Mouse (Mus musculus) cerebellum, adult (tissue): Measurements from ENCODE around the gene Vwa5b1.

Experiments
- ATAC-seq: cut with Nextera tagmentation; 2 replicates; pipeline ENCODE4 v1.9.2; 2017; ENCODE audit warnings: mild to moderate bottlenecking, moderate library complexity, mixed read lengths; ENCODE audit not compliant: insufficient number of reproducible peaks, low FRiP score, low TSS enrichment

Gene Vwa5b1

GRCm38 (mm10) chr4:138635428-138636145, at the start of gene Vwa5b1:
Vwa5b1 (minus strand) TSS chr4:138635884.
- ATAC-seq: no peak

- no peak for ATAC-seq
These were observed 47.1 kb upstream of the Vwa5b1 start for GRCm38 (mm10) chr4:138682760-138683159.

- ATAC-seq: no peak
These were observed 44.4 kb upstream of the Vwa5b1 start for GRCm38 (mm10) chr4:138680124-138680523.

GRCm38 (mm10) chr4:138677579-138677978, 41.9 kb upstream of the Vwa5b1 start:
- no peak for ATAC-seq

- ATAC-seq: no peak
These were observed 40.8 kb upstream of the Vwa5b1 start for GRCm38 (mm10) chr4:138676480-138676879.

- no peak for ATAC-seq
These were observed 36.5 kb upstream of the Vwa5b1 start for GRCm38 (mm10) chr4:138672160-138672559.

- ATAC-seq: no peak
These were observed 34.6 kb upstream of the Vwa5b1 start for GRCm38 (mm10) chr4:138670093-138670889.

- ATAC-seq: no peak
These were observed 30.8 kb upstream of the Vwa5b1 start for GRCm38 (mm10) chr4:138666521-138666920.

- no peak for ATAC-seq
These were observed 24.4 kb upstream of the Vwa5b1 start for GRCm38 (mm10) chr4:138659936-138660602.

GRCm38 (mm10) chr4:138653056-138653455, 17.4 kb upstream of the Vwa5b1 start:
- no peak for ATAC-seq

- no peak for ATAC-seq
These were observed 16.2 kb upstream of the Vwa5b1 start for GRCm38 (mm10) chr4:138651881-138652280.

GRCm38 (mm10) chr4:138648096-138648635, 12.5 kb upstream of the Vwa5b1 start:
- ATAC-seq: no peak

GRCm38 (mm10) chr4:138642272-138642671, 6.6 kb upstream of the Vwa5b1 start:
- ATAC-seq: no peak

- ATAC-seq: no peak
These were observed 445 bp upstream of the Vwa5b1 start for GRCm38 (mm10) chr4:138636146-138636511.

GRCm38 (mm10) chr4:138628256-138628655, 7.4 kb downstream of the Vwa5b1 start:
- no peak for ATAC-seq

- no peak for ATAC-seq
These were observed 21.2 kb downstream of the Vwa5b1 start for GRCm38 (mm10) chr4:138614454-138614853.

GRCm38 (mm10) chr4:138601926-138602325, 33.8 kb downstream of the Vwa5b1 start:
- ATAC-seq: no peak

GRCm38 (mm10) chr4:138597904-138598347, 37.8 kb downstream of the Vwa5b1 start:
- ATAC-seq: no peak

- ATAC-seq: no peak
These were observed 39.1 kb downstream of the Vwa5b1 start for GRCm38 (mm10) chr4:138596391-138597130.

- ATAC-seq: no peak
These were observed 50.7 kb downstream of the Vwa5b1 start for GRCm38 (mm10) chr4:138584946-138585345.
